Mouse (Mus musculus): Measurements from ENCODE around the gene Aifm1. TPM values are rescaled to one million over a fixed set of nuclear protein-coding genes. Genes with fewer than 3 reads are reported as not detected.

The Aifm1 gene
- total and polyA plus RNA-seq, 3 experiments = 30.3 to 61.4 (median 32.7) TPM

DNA sequence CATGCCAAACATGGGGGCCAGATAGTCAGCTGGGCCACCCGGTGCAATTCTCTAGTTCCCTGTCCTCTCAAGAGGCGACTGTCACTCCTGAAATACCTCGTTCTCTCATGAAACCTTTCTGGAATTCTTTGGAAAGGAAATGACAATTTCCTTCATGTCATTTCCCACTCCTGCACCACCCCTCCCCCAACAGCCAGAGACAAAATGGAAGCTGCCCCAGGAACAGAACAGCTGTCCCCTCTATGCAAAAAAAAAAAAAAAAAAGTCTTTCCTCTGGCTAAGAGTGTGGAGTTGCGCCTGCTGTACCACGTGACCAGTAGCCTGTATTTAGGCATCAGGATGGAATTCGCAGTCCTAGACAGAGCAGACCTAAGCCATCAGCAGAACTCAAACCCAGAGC, 85.1 kb downstream of the Aifm1 start:
- H3K4me2 ChIP-seq (ENCODE audit: insufficient read depth, low read depth, poor library complexity, severe bottlenecking) = no peak overlapping the region; the same call in 1 of the 2 replicates
- no peaks in the 10 kb centered on the region for H3K36me3 ChIP-seq (replicated peaks in 1 of 2; ENCODE audit: control insufficient read depth in 1 of 2, insufficient read depth in 1 of 2, low read length in 1 of 2)
- in situ Hi-C loops (cut with MboI; ENCODE audit: low pct_ligation_motif_present, low pct_unique_long_range_greater_than_20kb, low sequenced_read_pairs) (loop anchor here (10.0 kb wide), 1 partner anchor 107 kb away; no protein-coding TSS in a partner anchor), dilution Hi-C loops (cut with MboI; ENCODE audit: extremely low pct_ligation_motif_present, extremely low pct_unique_long_range_greater_than_20kb, low sequenced_read_pairs) (no loop called here)
- H3K4me3 ChIP-seq (replicated peaks in 1 of 3; ENCODE audit: low read depth in 2 of 3, low read length in 2 of 3, poor library complexity in 1 of 3) = no peak overlapping the region
- no peak overlapping the region for H3K9ac ChIP-seq (ENCODE audit: insufficient read depth, low read depth)
- no peak for DNase-seq (ENCODE audit: extremely low read depth)
- TF ChIP-seq USF2 (conservative IDR thresholded peaks at IDR 0.05; ENCODE audit: low read depth, low read length) = 0 out of 2 replicates have a peak, but pooled peaks have one; percentile 43
- no peak for TF ChIP-seq ELF1 (IDR thresholded peaks at IDR 0.05; ENCODE audit: low read depth, low read length)
- no peak for TF ChIP-seq KAT2A (IDR thresholded peaks at IDR 0.05; ENCODE audit: insufficient replicate concordance, low read length)
- no peak for TF ChIP-seq ZKSCAN1 (IDR thresholded peaks at IDR 0.05; ENCODE audit: borderline replicate concordance, low read depth, low read length)
- no peak for TF ChIP-seq SIN3A (IDR thresholded peaks at IDR 0.05; ENCODE audit: low read length)
- peak; percentile 65 for TF ChIP-seq ZNF384 (IDR thresholded peaks at IDR 0.05; ENCODE audit: low read depth, low read length)
- TF ChIP-seq USF1 (IDR thresholded peaks at IDR 0.05; ENCODE audit: low read depth, low read length) = peak; percentile 41
- no peak for TF ChIP-seq POLR2AphosphoS2 (IDR thresholded peaks at IDR 0.05; ENCODE audit: low read depth, low read length)
- no peak for TF ChIP-seq MEF2A (IDR thresholded peaks at IDR 0.05; ENCODE audit: borderline replicate concordance, low read depth, low read length)
- no peak for TF ChIP-seq SMC3 (IDR thresholded peaks at IDR 0.05; ENCODE audit: low read depth, low read length)
- no peak for TF ChIP-seq RAD21 (IDR thresholded peaks at IDR 0.05; ENCODE audit: low read depth, low read length)
- no peak for TF ChIP-seq CHD2 (IDR thresholded peaks at IDR 0.05; ENCODE audit: low read length)
- TF ChIP-seq MAFK (IDR thresholded peaks at IDR 0.05; ENCODE audit: insufficient replicate concordance, low read length) = no peak
- H3K27ac ChIP-seq (ENCODE audit: insufficient read depth, low read depth) = 0 out of 2 replicates have a peak overlapping the region, but pooled peaks have one; percentile 47
- peaks cover 3% of the 10 kb centered on the region for H3K79me2 ChIP-seq (replicated peaks; ENCODE audit: control insufficient read depth, extremely low read depth, insufficient read depth, poor library complexity, severe bottlenecking)
- peaks cover 30 to 69% of the 10 kb centered on the region in 2 experiments for H3K4me1 ChIP-seq (ENCODE audit: control insufficient read depth in 1 of 2, insufficient read depth in 2 of 2)
- H3K27me3 ChIP-seq (replicated peaks) = no peaks in the 10 kb centered on the region
- peaks cover 6% of the 10 kb centered on the region for H3K9me3 ChIP-seq (replicated peaks; ENCODE audit: low read length)

DNA sequence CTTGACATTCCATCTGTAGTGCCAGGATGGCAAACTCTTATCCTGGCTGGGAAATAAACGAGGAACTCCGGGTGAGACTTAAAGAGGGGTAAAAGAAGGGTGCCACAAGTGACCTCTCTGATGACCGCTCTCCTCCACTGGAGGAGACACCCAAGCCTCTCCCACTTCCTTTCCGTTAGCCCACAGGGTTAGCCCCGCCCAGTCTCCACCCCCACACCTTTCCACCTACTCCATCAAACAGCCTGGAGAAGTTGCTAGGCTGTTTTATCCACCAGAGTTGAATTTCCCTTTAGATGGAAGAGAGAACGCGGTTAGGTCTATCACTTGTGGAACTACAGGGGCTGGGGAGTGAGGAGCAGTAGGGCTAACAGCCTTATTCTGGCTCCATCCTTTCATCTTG, 88.1 kb downstream of the Aifm1 start:
- peak overlapping the region; percentile 47; the same call in 1 of the 2 replicates for H3K27ac ChIP-seq (ENCODE audit: insufficient read depth, low read depth)
- dilution Hi-C loops (cut with MboI; ENCODE audit: extremely low pct_ligation_motif_present, extremely low pct_unique_long_range_greater_than_20kb, low sequenced_read_pairs) = no loop called here

More for the DNA sequence above, 88.1 kb downstream of the Aifm1 start:
- Histone ChIP-seq H3K27me3 (replicated peaks) (no peaks in the 10 kb centered on the region), H3K36me3 (replicated peaks in 1 of 2; ENCODE audit: control insufficient read depth in 1 of 2, insufficient read depth in 1 of 2, low read length in 1 of 2) (peaks cover 7 to 9% of the 10 kb centered on the region in 2 experiments), H3K9me3 (replicated peaks; ENCODE audit: low read length) (peaks cover 6% of the 10 kb centered on the region), H3K4me3 (replicated peaks in 1 of 3; ENCODE audit: low read depth in 2 of 3, low read length in 2 of 3, poor library complexity in 1 of 3) (no peak overlapping the region), H3K4me1 (ENCODE audit: control insufficient read depth in 1 of 2, insufficient read depth in 2 of 2) (peaks cover 28 to 55% of the 10 kb centered on the region in 2 experiments), H3K9ac (ENCODE audit: insufficient read depth, low read depth) (no peak overlapping the region), H3K79me2 (replicated peaks; ENCODE audit: control insufficient read depth, extremely low read depth, insufficient read depth, poor library complexity, severe bottlenecking) (peaks cover 3% of the 10 kb centered on the region), H3K4me2 (ENCODE audit: insufficient read depth, low read depth, poor library complexity, severe bottlenecking) (no peak overlapping the region)
- in situ Hi-C loops (cut with MboI; ENCODE audit: low pct_ligation_motif_present, low pct_unique_long_range_greater_than_20kb, low sequenced_read_pairs) = loop anchor here (10.0 kb wide), 1 partner anchor 110 kb away; no protein-coding TSS in a partner anchor
- DNase-seq (ENCODE audit: extremely low read depth) = no peak
- TF ChIP-seq USF2 (conservative IDR thresholded peaks at IDR 0.05; ENCODE audit: low read depth, low read length) (no peak), RCOR1 (conservative IDR thresholded peaks at IDR 0.05; ENCODE audit: low read depth, low read length) (no peak)

Other genes starting within 250 kb of the Aifm1 start
- gene Bcorl1, start 172.2 kb downstream of the Aifm1 start, total RNA-seq (2012; rRNA removed) = 1.3 and 1.9 TPM in 2 replicates
- 0.18 and 0.30 TPM in 2 replicates for gene Bcorl1, start 172.2 kb downstream of the Aifm1 start, total RNA-seq (2014; rRNA removed)
- 2.2 and 3.1 TPM in 2 replicates for gene Bcorl1, start 172.2 kb downstream of the Aifm1 start, polyA plus RNA-seq (2012; ENCODE audit: insufficient read length, low read depth)
- 4.8 and 5.3 TPM in 2 replicates for gene Elf4, start 50.4 kb downstream of the Aifm1 start, total RNA-seq (2012; rRNA removed)
- gene Elf4, start 50.4 kb downstream of the Aifm1 start, total RNA-seq (2014; rRNA removed) = 0.82 and 1.4 TPM in 2 replicates
- gene Elf4, start 50.4 kb downstream of the Aifm1 start, polyA plus RNA-seq (2012; ENCODE audit: insufficient read length, low read depth) = 10.1 and 12.4 TPM in 2 replicates
- gene Rab33a, start 5.7 kb upstream of the Aifm1 start, total RNA-seq (2012; rRNA removed) = 0.13 TPM in 1 of 2 replicates, not detected in the other
- gene Rab33a, start 5.7 kb upstream of the Aifm1 start, total RNA-seq (2014; rRNA removed) = not detected in 2 replicates
- gene Rab33a, start 5.7 kb upstream of the Aifm1 start, polyA plus RNA-seq (2012; ENCODE audit: insufficient read length, low read depth) = not detected in 2 replicates
- 12.5 and 12.7 TPM in 2 replicates for gene Zfp280c, start 80.9 kb upstream of the Aifm1 start, total RNA-seq (2012; rRNA removed)
- 30.5 and 32.3 TPM in 2 replicates for gene Zfp280c, start 80.9 kb upstream of the Aifm1 start, total RNA-seq (2014; rRNA removed)
- gene Zfp280c, start 80.9 kb upstream of the Aifm1 start, polyA plus RNA-seq (2012; ENCODE audit: insufficient read length, low read depth) = 24.0 and 29.2 TPM in 2 replicates
- gene Slc25a14, start 109.8 kb upstream of the Aifm1 start, total RNA-seq (2012; rRNA removed) = 10.1 and 10.2 TPM in 2 replicates
- 13.7 and 17.9 TPM in 2 replicates for gene Slc25a14, start 109.8 kb upstream of the Aifm1 start, total RNA-seq (2014; rRNA removed)
- 8.9 and 9.7 TPM in 2 replicates for gene Slc25a14, start 109.8 kb upstream of the Aifm1 start, polyA plus RNA-seq (2012; ENCODE audit: insufficient read length, low read depth)
- gene Gpr119, start 160.9 kb upstream of the Aifm1 start, total RNA-seq (2012; rRNA removed) = not detected in 2 replicates
- gene Gpr119, start 160.9 kb upstream of the Aifm1 start, total RNA-seq (2014; rRNA removed) = not detected in 2 replicates
- gene Gpr119, start 160.9 kb upstream of the Aifm1 start, polyA plus RNA-seq (2012; ENCODE audit: insufficient read length, low read depth) = not detected in 2 replicates
- gene Rbmx2, start 181.4 kb upstream of the Aifm1 start, total RNA-seq (2012; rRNA removed) = 15.1 and 17.2 TPM in 2 replicates
- gene Rbmx2, start 181.4 kb upstream of the Aifm1 start, total RNA-seq (2014; rRNA removed) = 14.6 and 16.9 TPM in 2 replicates
- gene Rbmx2, start 181.4 kb upstream of the Aifm1 start, polyA plus RNA-seq (2012; ENCODE audit: insufficient read length, low read depth) = 18.4 and 23.4 TPM in 2 replicates